Mouse (Mus musculus) liver, postnatal 0 days (tissue): ENCODE results near the gene Gtf2b.

ENCODE experiments used
- CTCF ChIP-seq: sonication (generic); IDR thresholded peaks from 2 replicates; pipeline ENCODE4 v1.5.1; 2016; ENCODE audit warnings: antibody characterized with exemption, low read depth
- EP300 ChIP-seq: IDR thresholded peaks from 2 replicates; pipeline ENCODE4 v1.6.1; 2016; ENCODE audit warnings: antibody characterized with exemption, low read depth, mild to moderate bottlenecking

GRCm38 (mm10) chr3:142725481-142725880 is 39.4 kb upstream of the Gtf2b start:
- TF ChIP-seq CTCF (no peak), EP300 (no peak)
